Mouse (Mus musculus): Measurements from ENCODE around the gene Lce1c.

- TF ChIP-seq POLR2AphosphoS5 (IDR thresholded peaks at IDR 0.05; ENCODE audit: insufficient replicate concordance, low read depth, low read length) (no peak), TAL1 (conservative IDR thresholded peaks at IDR 0.05; ENCODE audit: low read depth, low read length) (no peak), CTCF (IDR thresholded peaks at IDR 0.05; ENCODE audit: low read depth, low read length) (no peak), GATA1 (IDR thresholded peaks at IDR 0.05; ENCODE audit: borderline replicate concordance, low read length) (no peak), GATA2 (IDR thresholded peaks at IDR 0.05; ENCODE audit: borderline replicate concordance, low read depth, low read length) (no peak)
Measured at GRCm38 (mm10) chr3:92687110-92687509, 8.1 kb downstream of the Lce1c start, which contains the start of gene Lce1d.

All from G1E (cell line).